Mouse (Mus musculus): ENCODE data around the gene Fam83e.

GRCm38 (mm10) chr7:45713396-45713795 lies 7.6 kb upstream of the Fam83e start:
- TF ChIP-seq POLR2A (IDR thresholded peaks at IDR 0.05; ENCODE audit: insufficient read length, low read depth) (no peak), E2F4 (IDR thresholded peaks at IDR 0.05; ENCODE audit: insufficient read depth) (no peak), MAX (IDR thresholded peaks at IDR 0.05; ENCODE audit: low read depth) (no peak), TCF12 (IDR thresholded peaks at IDR 0.05; ENCODE audit: insufficient read depth, poor library complexity, severe bottlenecking) (no peak), USF1 (IDR thresholded peaks at IDR 0.05; ENCODE audit: low read depth) (no peak), POLR2AphosphoS2 (IDR thresholded peaks at IDR 0.05; ENCODE audit: insufficient read length, low read depth) (no peak), MYOG (IDR thresholded peaks at IDR 0.05; ENCODE audit: control insufficient read depth in 1 of 3, insufficient read depth in 1 of 3, insufficient read length in 2 of 3, low read depth in 2 of 3) (no peak), CEBPB (IDR thresholded peaks at IDR 0.05; ENCODE audit: insufficient read depth, poor library complexity, severe bottlenecking) (no peak), TCF3 (IDR thresholded peaks at IDR 0.05; ENCODE audit: insufficient read length, low read depth) (no peak)

Measured in myocyte (in vitro differentiated cells).